Mouse (Mus musculus) limb, embryonic 13.5 days (tissue): Measurements from ENCODE around the gene Tmc7. TPM values are rescaled to one million over a fixed set of nuclear protein-coding genes. Genes with fewer than 3 reads are reported as not detected.

Experiments
- ATAC-seq: fragments of 200-750 bp; cut with Nextera tagmentation; 2 replicates; pipeline ENCODE4 v1.8.0; 2017; ENCODE audit warnings: low read depth, moderate number of reproducible peaks, moderate TSS enrichment; ENCODE audit not compliant: low FRiP score
- H3K27ac ChIP-seq: fragments of 300-500 bp; sonication (generic); 2 replicates; pipeline ENCODE4 v1.5.1; 2015; ENCODE audit warnings: inconsistent platforms, mild to moderate bottlenecking, moderate library complexity
- H3K27me3 ChIP-seq: fragments of 300-500 bp; sonication (generic); 2 replicates; pipeline ENCODE4 v1.6.1; 2015; ENCODE audit warnings: mild to moderate bottlenecking, inconsistent platforms
- H3K36me3 ChIP-seq: fragments of 300-500 bp; sonication (generic); 2 replicates; pipeline ENCODE4 v1.6.1; 2015; ENCODE audit warnings: inconsistent platforms, mild to moderate bottlenecking, moderate library complexity
- H3K4me1 ChIP-seq: fragments of 300-500 bp; sonication (generic); 2 replicates; pipeline ENCODE4 v1.6.1; 2015; ENCODE audit warnings: inconsistent platforms
- H3K4me2 ChIP-seq: fragments of 300-500 bp; sonication (generic); replicated peaks from 2 replicates; pipeline ENCODE4 v1.6.1; 2015; ENCODE audit warnings: inconsistent platforms, mild to moderate bottlenecking, moderate library complexity
- H3K4me3 ChIP-seq: fragments of 300-500 bp; sonication (generic); 2 replicates; pipeline ENCODE4 v1.5.1; 2015; ENCODE audit warnings: moderate library complexity, mild to moderate bottlenecking, inconsistent platforms
- H3K9ac ChIP-seq: fragments of 300-500 bp; sonication (generic); 2 replicates; pipeline ENCODE4 v1.6.1; 2015; ENCODE audit warnings: mild to moderate bottlenecking, inconsistent platforms
- H3K9me3 ChIP-seq: fragments of 300-500 bp; sonication (generic); 2 replicates; pipeline ENCODE4 v1.6.1; 2016; ENCODE audit warnings: inconsistent platforms
- WGBS: fragments of 180-500 bp; shearing (Covaris S2); methylation state at CpG from one replicate; pipeline ENCODE4 v1.1.7; 2015; 5-methylcytosine and 5-hydroxymethylcytosine counted together
- polyA plus RNA-seq: library from polyadenylated mRNA; unstranded; fragments of >200 nt; fragmentation: Nextera tagmentation; extraction: Ambion mirVana; gene quantifications from 2 replicates; pipeline ENCODE4 v1.2.1, GENCODE M21; 2015

Tmc7 gene
- polyA plus RNA-seq, 1 experiment from 2014 or later: 3.6 TPM

- no peaks in the 10 kb centered on the region; the same call in 1 of the 2 replicates for H3K27me3 ChIP-seq
- H3K4me2 ChIP-seq: no peak overlapping the region
- WGBS: 78% methylated on average over 2 of the region's 2 CpGs
- H3K36me3 ChIP-seq: no peaks in the 10 kb centered on the region; the same call in 1 of the 2 replicates
- peaks cover 8% of the 10 kb centered on the region; the same call in 1 of the 2 replicates for H3K4me1 ChIP-seq
- no peak overlapping the region for H3K9ac ChIP-seq
- no peak for ATAC-seq
- no peak overlapping the region for H3K4me3 ChIP-seq
- no peaks in the 10 kb centered on the region for H3K9me3 ChIP-seq
- no peak overlapping the region for H3K27ac ChIP-seq
Observed at GRCm38 (mm10) chr7:118579938-118580337, 4.6 kb downstream of the Tmc7 start.

- no peaks in the 10 kb centered on the region; the same call in 1 of the 2 replicates for H3K36me3 ChIP-seq
- no peak for ATAC-seq
- no peaks in the 10 kb centered on the region for H3K9me3 ChIP-seq
- 68% methylated on average over 3 of the region's 3 CpGs for WGBS
- no peak overlapping the region for H3K4me3 ChIP-seq
- H3K4me2 ChIP-seq: no peak overlapping the region
- no peak overlapping the region for H3K27ac ChIP-seq
- no peaks in the 10 kb centered on the region; the same call in 1 of the 2 replicates for H3K27me3 ChIP-seq
- H3K9ac ChIP-seq: no peak overlapping the region
- no peaks in the 10 kb centered on the region for H3K4me1 ChIP-seq
Observed at GRCm38 (mm10) chr7:118578269-118578668, 6.3 kb downstream of the Tmc7 start.

GRCm38 (mm10) chr7:118572039-118572438 is 12.5 kb downstream of the Tmc7 start:
- Histone ChIP-seq H3K9ac (no peak overlapping the region), H3K9me3 (no peaks in the 10 kb centered on the region), H3K4me2 (no peak overlapping the region), H3K36me3 (no peaks in the 10 kb centered on the region), H3K4me1 (no peaks in the 10 kb centered on the region), H3K27ac (no peak overlapping the region), H3K4me3 (no peak overlapping the region), H3K27me3 (no peaks in the 10 kb centered on the region)
- ATAC-seq: no peak
- 75% methylated on average over 5 of the region's 5 CpGs for WGBS

- no peak overlapping the region for H3K4me2 ChIP-seq
- no peak overlapping the region for H3K27ac ChIP-seq
- no peaks in the 10 kb centered on the region for H3K4me1 ChIP-seq
- no peaks in the 10 kb centered on the region for H3K27me3 ChIP-seq
- H3K4me3 ChIP-seq: no peak overlapping the region
- H3K9me3 ChIP-seq: no peaks in the 10 kb centered on the region
- WGBS: 64% methylated on average over 5 of the region's 5 CpGs
- no peak overlapping the region for H3K9ac ChIP-seq
- ATAC-seq: no peak
- H3K36me3 ChIP-seq: no peaks in the 10 kb centered on the region
Observed at GRCm38 (mm10) chr7:118571350-118571749, 13.2 kb downstream of the Tmc7 start.

GRCm38 (mm10) chr7:118569121-118569543 is 15.4 kb downstream of the Tmc7 start:
- no peak overlapping the region for H3K9ac ChIP-seq
- no peak for ATAC-seq
- no peak overlapping the region for H3K4me2 ChIP-seq

GRCm38 (mm10) chr7:118554290-118554689 is 30.2 kb downstream of the Tmc7 start:
- Histone ChIP-seq H3K9ac (no peak overlapping the region), H3K27ac (no peak overlapping the region), H3K9me3 (peaks cover 3% of the 10 kb centered on the region; the same call in 1 of the 2 replicates), H3K4me2 (no peak overlapping the region), H3K27me3 (no peaks in the 10 kb centered on the region), H3K4me1 (no peaks in the 10 kb centered on the region), H3K4me3 (no peak overlapping the region), H3K36me3 (peaks cover 37% of the 10 kb centered on the region)
- WGBS: 38% methylated on average over 2 of the region's 2 CpGs
- ATAC-seq: peak; percentile 84

More at GRCm38 (mm10) chr7:118569121-118569543, 15.4 kb downstream of the Tmc7 start:
- H3K9me3 ChIP-seq: no peaks in the 10 kb centered on the region
- no peaks in the 10 kb centered on the region for H3K27me3 ChIP-seq
- H3K4me1 ChIP-seq: no peaks in the 10 kb centered on the region
- no peak overlapping the region for H3K4me3 ChIP-seq
- no peak overlapping the region for H3K27ac ChIP-seq
- 0 out of 2 replicates have a peak, but pooled peaks cover under 1% of the 10 kb centered on the region for H3K36me3 ChIP-seq
- 78% methylated on average over 6 of the region's 6 CpGs for WGBS

GRCm38 (mm10) chr7:118553881-118554280 is 30.7 kb downstream of the Tmc7 start:
- H3K4me2 ChIP-seq: no peak overlapping the region
- 72% methylated on average over 4 of the region's 4 CpGs for WGBS
- no peaks in the 10 kb centered on the region for H3K4me1 ChIP-seq
- no peaks in the 10 kb centered on the region for H3K27me3 ChIP-seq
- no peak for ATAC-seq
- peaks cover 3% of the 10 kb centered on the region; the same call in 1 of the 2 replicates for H3K9me3 ChIP-seq
- H3K9ac ChIP-seq: no peak overlapping the region
- no peak overlapping the region for H3K27ac ChIP-seq
- no peak overlapping the region for H3K4me3 ChIP-seq
- H3K36me3 ChIP-seq: peaks cover 39% of the 10 kb centered on the region

- H3K4me1 ChIP-seq: no peaks in the 10 kb centered on the region
- H3K4me3 ChIP-seq: no peak overlapping the region
- no peak overlapping the region for H3K27ac ChIP-seq
- H3K27me3 ChIP-seq: no peaks in the 10 kb centered on the region
- no peak for ATAC-seq
- peaks cover 2% of the 10 kb centered on the region; the same call in 1 of the 2 replicates for H3K9me3 ChIP-seq
- no peak overlapping the region for H3K4me2 ChIP-seq
- peaks cover 25% of the 10 kb centered on the region for H3K36me3 ChIP-seq
- 56% methylated on average over 10 of the region's 10 CpGs for WGBS
- H3K9ac ChIP-seq: no peak overlapping the region
Observed at GRCm38 (mm10) chr7:118547451-118547850, 37.1 kb downstream of the Tmc7 start.

GRCm38 (mm10) chr7:118544128-118544527 is 40.4 kb downstream of the Tmc7 start:
- 92% methylated on average over 4 of the region's 4 CpGs for WGBS
- H3K4me2 ChIP-seq: no peak overlapping the region
- no peaks in the 10 kb centered on the region for H3K4me1 ChIP-seq
- H3K9ac ChIP-seq: no peak overlapping the region
- 0 out of 2 replicates have a peak, but pooled peaks cover 1% of the 10 kb centered on the region for H3K36me3 ChIP-seq
- no peaks in the 10 kb centered on the region for H3K27me3 ChIP-seq
- H3K4me3 ChIP-seq: no peak overlapping the region
- H3K27ac ChIP-seq: no peak overlapping the region
- ATAC-seq: no peak
- no peaks in the 10 kb centered on the region for H3K9me3 ChIP-seq

GRCm38 (mm10) chr7:118535076-118535475 is 49.5 kb downstream of the Tmc7 start:
- H3K9ac ChIP-seq: no peak overlapping the region
- H3K4me2 ChIP-seq: no peak overlapping the region
- peaks cover 6% of the 10 kb centered on the region for H3K4me1 ChIP-seq
- no peaks in the 10 kb centered on the region for H3K9me3 ChIP-seq
- no peak overlapping the region for H3K27ac ChIP-seq
- H3K36me3 ChIP-seq: no peaks in the 10 kb centered on the region
- ATAC-seq: no peak
- WGBS: 84% methylated on average over 4 of the region's 4 CpGs
- H3K27me3 ChIP-seq: no peaks in the 10 kb centered on the region
- H3K4me3 ChIP-seq: no peak overlapping the region

- ATAC-seq: no peak
- 73% methylated on average over 3 of the region's 3 CpGs for WGBS
- no peaks in the 10 kb centered on the region for H3K27me3 ChIP-seq
Observed at GRCm38 (mm10) chr7:118534326-118534725, 50.2 kb downstream of the Tmc7 start.

GRCm38 (mm10) chr7:118533178-118533578 is 51.4 kb downstream of the Tmc7 start, which contains the start of gene Coq7:
Coq7 (minus strand) TSS chr7:118533356.
- peak; percentile 100 for ATAC-seq
- Histone ChIP-seq H3K27me3 (no peaks in the 10 kb centered on the region), H3K36me3 (peaks cover 12% of the 10 kb centered on the region), H3K4me2 (peak within 1 kb of the TSS; percentile 69), H3K4me1 (peaks cover 6% of the 10 kb centered on the region), H3K4me3 (peak within 1 kb of the TSS; percentile 69), H3K9ac (peak within 1 kb of the TSS; percentile 76), H3K9me3 (no peaks in the 10 kb centered on the region), H3K27ac (peak within 1 kb of the TSS; percentile 93)
- whole genome bisulfite sequencing: under 1% methylated on average over 31 of the region's 31 CpGs

More at GRCm38 (mm10) chr7:118534326-118534725, 50.2 kb downstream of the Tmc7 start:
- H3K4me3 ChIP-seq: no peak overlapping the region
- no peak overlapping the region for H3K4me2 ChIP-seq
- no peaks in the 10 kb centered on the region for H3K9me3 ChIP-seq
- H3K27ac ChIP-seq: no peak overlapping the region
- peaks cover 2% of the 10 kb centered on the region; the same call in 1 of the 2 replicates for H3K36me3 ChIP-seq
- H3K9ac ChIP-seq: no peak overlapping the region
- H3K4me1 ChIP-seq: peaks cover 6% of the 10 kb centered on the region
